ENCODE assay signal across 8 mouse cellular contexts in the genomic region with DNA sequence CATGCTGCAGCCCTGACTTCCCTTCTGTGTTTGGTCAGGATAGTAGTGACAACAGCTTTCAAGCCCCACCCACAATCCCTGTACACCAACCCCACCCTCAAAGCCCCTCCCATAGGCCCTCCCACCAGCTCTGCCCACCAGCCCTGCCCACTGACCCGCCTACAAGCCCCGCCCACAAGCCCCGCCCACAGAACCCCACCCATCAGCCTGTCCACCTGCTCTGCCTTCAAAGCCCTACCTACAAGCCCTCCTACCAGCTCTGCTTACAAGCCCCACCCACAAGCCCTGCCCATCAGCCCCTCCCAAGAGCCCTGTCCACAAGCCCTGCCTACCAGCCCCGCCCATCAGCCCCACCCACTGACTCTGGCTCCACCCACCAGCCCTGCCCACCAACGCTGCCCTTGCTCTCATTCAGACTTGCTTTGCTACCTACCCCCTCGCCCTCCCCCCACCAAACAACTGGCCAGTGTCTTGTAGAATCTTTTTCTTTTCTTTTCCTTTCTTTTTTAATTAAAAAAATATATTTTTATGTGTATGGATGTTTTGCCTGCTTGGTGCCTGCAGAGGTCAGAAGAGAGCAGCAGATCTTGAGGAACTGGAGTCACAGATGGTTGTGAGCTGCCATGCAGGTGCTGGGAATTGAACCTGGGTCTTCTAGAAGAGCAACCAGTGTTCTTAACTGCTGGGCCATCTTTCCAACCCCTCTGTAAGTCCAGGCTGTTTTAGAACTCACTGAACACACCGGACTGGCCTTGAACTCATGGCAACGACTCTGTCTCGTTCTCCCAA. TPM values are rescaled to one million over a fixed set of nuclear protein-coding genes. Genes with fewer than 3 reads are reported as not detected.
DNase-seq lines count a peak whose midpoint lies in the region; ATAC-seq and TF ChIP-seq lines count a peak whose summit lies in the region.

No protein-coding gene starts in this region.

- H3K4me2 ChIP-seq in lung, postnatal 0 days (replicated peaks; ENCODE audit: low read depth, low read length) = no peak overlapping the region
- no peak overlapping the region for H3K4me2 ChIP-seq in intestine, embryonic 15.5 days (replicated peaks)

- H3K27me3 ChIP-seq in lung, postnatal 0 days (replicated peaks; ENCODE audit: insufficient read depth, low read length) = no peaks in the 10 kb centered on the region
- no peaks in the 10 kb centered on the region for H3K27me3 ChIP-seq in intestine, embryonic 15.5 days (replicated peaks)

- ATAC-seq in lung, postnatal 0 days = 0 out of 2 replicates have a peak, but pooled peaks have one; percentile 5
- peak; percentile 34 for ATAC-seq in intestine, embryonic 15.5 days
- peak; percentile 51 for ATAC-seq in megakaryocyte-erythroid progenitor cell, adult 5-6 weeks (replicated peaks; ENCODE audit: low FRiP score, low TSS enrichment, poor library complexity, severe bottlenecking)

- no peak for TF ChIP-seq EP300 in lung, postnatal 0 days (IDR thresholded peaks at IDR 0.05)

- TF ChIP-seq CTCF in lung, postnatal 0 days (IDR thresholded peaks at IDR 0.05) = no peak

- no peaks in the 10 kb centered on the region for H3K9me3 ChIP-seq in lung, postnatal 0 days (ENCODE audit: low read length)
- no peaks in the 10 kb centered on the region for H3K9me3 ChIP-seq in intestine, embryonic 15.5 days

- H3K4me3 ChIP-seq in lung, postnatal 0 days (ENCODE audit: low read depth, low read length) = no peak overlapping the region
- no peak overlapping the region for H3K4me3 ChIP-seq in intestine, embryonic 15.5 days (replicated peaks)

- no peak for DNase-seq in lung, postnatal 0 days (ENCODE audit: low spot score)
- DNase-seq in lung, postnatal 25 days (ENCODE audit: low spot score) = no peak
- peak; percentile 94 for DNase-seq in R1 (ENCODE audit: low read depth, low spot score)
- no peak for DNase-seq in cerebellum, adult 11-12 months
- no peak for DNase-seq in urinary bladder, adult 2 months (ENCODE audit: low spot score)
- DNase-seq in thymus, postnatal 0 days (ENCODE audit: low spot score) = no peak

- WGBS in lung, postnatal 0 days = 71% methylated on average over 7 of the region's 9 CpGs
- WGBS in intestine, embryonic 15.5 days = 61% methylated on average over 9 of the region's 9 CpGs

- H3K27ac ChIP-seq in lung, postnatal 0 days (ENCODE audit: low read length) = no peak overlapping the region
- no peak overlapping the region for H3K27ac ChIP-seq in intestine, embryonic 15.5 days

- peaks cover 13% of the 10 kb centered on the region; the same call in 1 of the 2 replicates for H3K4me1 ChIP-seq in lung, postnatal 0 days (ENCODE audit: insufficient read depth, low read depth, low read length)
- peaks cover 24% of the 10 kb centered on the region for H3K4me1 ChIP-seq in intestine, embryonic 15.5 days (replicated peaks)

- no peak overlapping the region for H3K9ac ChIP-seq in lung, postnatal 0 days (replicated peaks; ENCODE audit: low read depth)
- no peak overlapping the region for H3K9ac ChIP-seq in intestine, embryonic 15.5 days

- no peaks in the 10 kb centered on the region for H3K36me3 ChIP-seq in lung, postnatal 0 days (ENCODE audit: insufficient read depth, low read length)
- H3K36me3 ChIP-seq in intestine, embryonic 15.5 days = no peaks in the 10 kb centered on the region

RNA-seq across cellular contexts. Expression of gene Hhat, which starts 24.1 kb away (rescaled TPM):
- polyA plus RNA-seq in lung, postnatal 0 days (2015; fragmentation: Nextera tagmentation; extraction: Ambion mirVana) = 2.4 and 3.5 TPM in 2 replicates
- polyA plus RNA-seq in intestine, embryonic 15.5 days (2015; fragmentation: Nextera tagmentation; extraction: Ambion mirVana) = 9.2 and 9.7 TPM in 2 replicates
- total RNA-seq in megakaryocyte-erythroid progenitor cell, adult 5-6 weeks (2014; fragmentation: Nextera tagmentation) = 1.8 and 8.0 TPM in 2 replicates
- total RNA-seq in megakaryocyte-erythroid progenitor cell, adult 5-6 weeks (2017) = 0.80 and 1.1 TPM in 2 replicates
- polyA plus RNA-seq in urinary bladder, adult 2 months (2012; rRNA removed) = 2.7 and 3.1 TPM in 2 replicates
- 3.6 and 3.7 TPM in 2 replicates for polyA plus RNA-seq in thymus, postnatal 0 days (2015; fragmentation: Nextera tagmentation; extraction: Ambion mirVana)
